Mouse (Mus musculus): ENCODE results near the gene Bdh1. TPM values are rescaled to one million over a fixed set of nuclear protein-coding genes. Genes with fewer than 3 reads are reported as not detected.

The Bdh1 gene
- polyA plus RNA-seq, 1 experiment from 2014 or later: 327 TPM

GRCm38 (mm10) chr16:31492921-31493549 is 71.0 kb downstream of the Bdh1 start:
- H3K4me3 ChIP-seq (ENCODE audit: low read depth, low read length): no peak overlapping the region
- TF ChIP-seq CTCF (IDR thresholded peaks at IDR 0.05; ENCODE audit: low read depth): no peak
- no peak overlapping the region for H3K27ac ChIP-seq (ENCODE audit: low read depth, low read length)
- ATAC-seq: peak; percentile 41
- whole genome bisulfite sequencing: 25% methylated on average over 12 of the region's 12 CpGs
- peak overlapping the region; percentile 30; the same call in 1 of the 2 replicates for H3K4me2 ChIP-seq (replicated peaks; ENCODE audit: low read depth)
- H3K36me3 ChIP-seq (ENCODE audit: control insufficient read depth, insufficient read depth): no peaks in the 10 kb centered on the region
- H3K4me1 ChIP-seq (replicated peaks; ENCODE audit: control insufficient read depth, insufficient read depth, low read length): peaks cover 11% of the 10 kb centered on the region
- no peaks in the 10 kb centered on the region for H3K9me3 ChIP-seq (ENCODE audit: control insufficient read depth)
- no peak overlapping the region for H3K9ac ChIP-seq (ENCODE audit: low read depth, low read length)
- no peaks in the 10 kb centered on the region for H3K27me3 ChIP-seq (replicated peaks; ENCODE audit: control insufficient read depth, insufficient read depth, low read length)

- H3K36me3 ChIP-seq (ENCODE audit: control insufficient read depth, insufficient read depth): no peaks in the 10 kb centered on the region
- no peaks in the 10 kb centered on the region for H3K9me3 ChIP-seq (ENCODE audit: control insufficient read depth)
- H3K9ac ChIP-seq (ENCODE audit: low read depth, low read length): no peak overlapping the region
- no peak for TF ChIP-seq CTCF (IDR thresholded peaks at IDR 0.05; ENCODE audit: low read depth)
- 40% methylated on average over 6 of the region's 6 CpGs for WGBS
- no peaks in the 10 kb centered on the region for H3K27me3 ChIP-seq (replicated peaks; ENCODE audit: control insufficient read depth, insufficient read depth, low read length)
- no peak overlapping the region for H3K4me3 ChIP-seq (ENCODE audit: low read depth, low read length)
- peaks cover 11% of the 10 kb centered on the region for H3K4me1 ChIP-seq (replicated peaks; ENCODE audit: control insufficient read depth, insufficient read depth, low read length)
- peak overlapping the region; percentile 30; the same call in 1 of the 2 replicates for H3K4me2 ChIP-seq (replicated peaks; ENCODE audit: low read depth)
- ATAC-seq: no peak
- no peak overlapping the region for H3K27ac ChIP-seq (ENCODE audit: low read depth, low read length)
Observed at GRCm38 (mm10) chr16:31493550-31493965, 71.5 kb downstream of the Bdh1 start.

- H3K36me3 ChIP-seq (ENCODE audit: control insufficient read depth, insufficient read depth): no peaks in the 10 kb centered on the region
- H3K27me3 ChIP-seq (replicated peaks; ENCODE audit: control insufficient read depth, insufficient read depth, low read length): no peaks in the 10 kb centered on the region
- TF ChIP-seq CTCF (IDR thresholded peaks at IDR 0.05; ENCODE audit: low read depth): no peak
- 79% methylated on average over 6 of the region's 6 CpGs for WGBS
- no peak overlapping the region for H3K4me3 ChIP-seq (ENCODE audit: low read depth, low read length)
- H3K9me3 ChIP-seq (ENCODE audit: control insufficient read depth): no peaks in the 10 kb centered on the region
- H3K27ac ChIP-seq (ENCODE audit: low read depth, low read length): no peak overlapping the region
- no peak for ATAC-seq
- H3K9ac ChIP-seq (ENCODE audit: low read depth, low read length): no peak overlapping the region
- H3K4me1 ChIP-seq (replicated peaks; ENCODE audit: control insufficient read depth, insufficient read depth, low read length): peaks cover 11% of the 10 kb centered on the region
- H3K4me2 ChIP-seq (replicated peaks; ENCODE audit: low read depth): no peak overlapping the region
Observed at GRCm38 (mm10) chr16:31493991-31494390, 71.9 kb downstream of the Bdh1 start.

GRCm38 (mm10) chr16:31495356-31495755 is 73.3 kb downstream of the Bdh1 start:
- WGBS: 67% methylated on average over 7 of the region's 7 CpGs
- no peak overlapping the region for H3K27ac ChIP-seq (ENCODE audit: low read depth, low read length)
- H3K9ac ChIP-seq (ENCODE audit: low read depth, low read length): no peak overlapping the region
- ATAC-seq: no peak
- TF ChIP-seq CTCF (IDR thresholded peaks at IDR 0.05; ENCODE audit: low read depth): no peak
- no peak overlapping the region for H3K4me2 ChIP-seq (replicated peaks; ENCODE audit: low read depth)
- H3K36me3 ChIP-seq (ENCODE audit: control insufficient read depth, insufficient read depth): no peaks in the 10 kb centered on the region
- H3K4me1 ChIP-seq (replicated peaks; ENCODE audit: control insufficient read depth, insufficient read depth, low read length): peaks cover 11% of the 10 kb centered on the region
- H3K9me3 ChIP-seq (ENCODE audit: control insufficient read depth): no peaks in the 10 kb centered on the region
- no peaks in the 10 kb centered on the region for H3K27me3 ChIP-seq (replicated peaks; ENCODE audit: control insufficient read depth, insufficient read depth, low read length)
- no peak overlapping the region for H3K4me3 ChIP-seq (ENCODE audit: low read depth, low read length)

GRCm38 (mm10) chr16:31495769-31496168 is 73.7 kb downstream of the Bdh1 start:
- H3K9me3 ChIP-seq (ENCODE audit: control insufficient read depth): no peaks in the 10 kb centered on the region
- ATAC-seq: no peak
- peaks cover 11% of the 10 kb centered on the region for H3K4me1 ChIP-seq (replicated peaks; ENCODE audit: control insufficient read depth, insufficient read depth, low read length)
- no peak overlapping the region for H3K4me2 ChIP-seq (replicated peaks; ENCODE audit: low read depth)
- no peaks in the 10 kb centered on the region for H3K36me3 ChIP-seq (ENCODE audit: control insufficient read depth, insufficient read depth)
- no peaks in the 10 kb centered on the region for H3K27me3 ChIP-seq (replicated peaks; ENCODE audit: control insufficient read depth, insufficient read depth, low read length)
- no peak overlapping the region for H3K27ac ChIP-seq (ENCODE audit: low read depth, low read length)
- no peak overlapping the region for H3K9ac ChIP-seq (ENCODE audit: low read depth, low read length)
- TF ChIP-seq CTCF (IDR thresholded peaks at IDR 0.05; ENCODE audit: low read depth): no peak
- H3K4me3 ChIP-seq (ENCODE audit: low read depth, low read length): no peak overlapping the region
- WGBS: 80% methylated on average over 9 of the region's 9 CpGs

GRCm38 (mm10) chr16:31498336-31498735 is 76.3 kb downstream of the Bdh1 start:
- Histone ChIP-seq H3K4me2 (replicated peaks; ENCODE audit: low read depth) (no peak overlapping the region), H3K27ac (ENCODE audit: low read depth, low read length) (no peak overlapping the region), H3K27me3 (replicated peaks; ENCODE audit: control insufficient read depth, insufficient read depth, low read length) (no peaks in the 10 kb centered on the region), H3K4me1 (replicated peaks; ENCODE audit: control insufficient read depth, insufficient read depth, low read length) (peaks cover 4% of the 10 kb centered on the region), H3K9ac (ENCODE audit: low read depth, low read length) (no peak overlapping the region), H3K36me3 (ENCODE audit: control insufficient read depth, insufficient read depth) (no peaks in the 10 kb centered on the region), H3K4me3 (ENCODE audit: low read depth, low read length) (no peak overlapping the region), H3K9me3 (ENCODE audit: control insufficient read depth) (no peaks in the 10 kb centered on the region)
- no peak for TF ChIP-seq CTCF (IDR thresholded peaks at IDR 0.05; ENCODE audit: low read depth)
- no peak for ATAC-seq
- WGBS: 74% methylated on average over 4 of the region's 4 CpGs

All from intestine, postnatal 0 days (tissue).